Comparison of ENCODE assay signal across 8 mouse cellular contexts in genomic region chr4:126203336-126203895, GRCm38 (mm10). TPM values are rescaled to one million over a fixed set of nuclear protein-coding genes. Genes with fewer than 3 reads are reported as not detected.
DNase-seq lines count a peak whose midpoint lies in the region; ATAC-seq and TF ChIP-seq lines count a peak whose summit lies in the region.

No protein-coding gene starts in this region.

- peaks cover 38% of the 10 kb centered on the region for H3K4me1 ChIP-seq in forebrain, embryonic 15.5 days
- H3K4me1 ChIP-seq in liver, embryonic 15.5 days (replicated peaks) = peaks cover 74% of the 10 kb centered on the region

- WGBS in forebrain, embryonic 15.5 days = 74% methylated on average over 10 of the region's 10 CpGs
- WGBS in liver, embryonic 15.5 days (ENCODE audit: insufficient replicate concordance) = 71% methylated on average over 10 of the region's 10 CpGs

- DNase-seq in gastrocnemius, adult 2 months = no peak
- DNase-seq in gastrocnemius, postnatal 14 days = no peak
- DNase-seq in CD4-positive helper T cell, adult 2 months (ENCODE audit: low read depth, low spot score) = peak; percentile 15
- no peak for DNase-seq in ovary, postnatal 10 days (ENCODE audit: low spot score)
- no peak for DNase-seq in thymus, postnatal 10 days (ENCODE audit: low spot score in 2 of 2)
- no peak for DNase-seq in cerebellum, postnatal 4 days (ENCODE audit: low spot score in 2 of 2)

- H3K4me2 ChIP-seq in forebrain, embryonic 15.5 days (replicated peaks) = peak overlapping the region; percentile 54
- peak overlapping the region; percentile 82 for H3K4me2 ChIP-seq in liver, embryonic 15.5 days

- no peaks in the 10 kb centered on the region for H3K9me3 ChIP-seq in forebrain, embryonic 15.5 days
- H3K9me3 ChIP-seq in liver, embryonic 15.5 days (replicated peaks) = no peaks in the 10 kb centered on the region

- ATAC-seq in forebrain, embryonic 15.5 days (replicated peaks) = no peak
- ATAC-seq in liver, embryonic 15.5 days (ENCODE audit: insufficient read depth) = no peak

- H3K4me3 ChIP-seq in gastrocnemius, adult 2 months = peak overlapping the region; percentile 86
- H3K4me3 ChIP-seq in forebrain, embryonic 15.5 days = peak overlapping the region; percentile 94
- peak overlapping the region; percentile 82 for H3K4me3 ChIP-seq in liver, embryonic 15.5 days (replicated peaks)

- H3K27me3 ChIP-seq in forebrain, embryonic 15.5 days = no peaks in the 10 kb centered on the region
- H3K27me3 ChIP-seq in liver, embryonic 15.5 days = no peaks in the 10 kb centered on the region

- H3K27ac ChIP-seq in gastrocnemius, adult 2 months = peak overlapping the region; percentile 97
- peak overlapping the region; percentile 95 for H3K27ac ChIP-seq in forebrain, embryonic 15.5 days (replicated peaks)
- H3K27ac ChIP-seq in liver, embryonic 15.5 days (replicated peaks) = peak overlapping the region; percentile 95

- intact Hi-C loops in gastrocnemius, adult 2 months (cut with DNase I) = no loop called here
- intact Hi-C loops in gastrocnemius, postnatal 14 days (cut with DNase I; ENCODE audit: low total_unique reads) = no loop called here

- no peak for TF ChIP-seq CTCF in gastrocnemius, adult 2 months (IDR thresholded peaks at IDR 0.05)

- H3K9ac ChIP-seq in forebrain, embryonic 15.5 days (replicated peaks) = peak overlapping the region; percentile 70
- H3K9ac ChIP-seq in liver, embryonic 15.5 days = peak overlapping the region; percentile 63

- H3K36me3 ChIP-seq in forebrain, embryonic 15.5 days = no peaks in the 10 kb centered on the region
- H3K36me3 ChIP-seq in liver, embryonic 15.5 days (replicated peaks) = peaks cover 10% of the 10 kb centered on the region; the same call in 1 of the 2 replicates

RNA-seq across cellular contexts. Expression of gene Thrap3, which starts 0.9 kb away (rescaled TPM):
- 100 to 1,000 TPM; 102 to 108 TPM for total RNA-seq in gastrocnemius, adult 2 months (2021)
- total RNA-seq in gastrocnemius, postnatal 14 days (2021) = 10 to 100 TPM; 92.1 to 99.3 TPM
- polyA plus RNA-seq in forebrain, embryonic 15.5 days (2015; fragmentation: Nextera tagmentation; extraction: Ambion mirVana) = 179 and 185 TPM in 2 replicates
- 79.2 and 82.0 TPM in 2 replicates for polyA plus RNA-seq in liver, embryonic 15.5 days (2015; fragmentation: Nextera tagmentation; extraction: Ambion mirVana)

RNA-seq across cellular contexts. Expression of gene Sh3d21, which starts 40.1 kb away (rescaled TPM):
- total RNA-seq in gastrocnemius, adult 2 months (2021) = 1 to 10 TPM in 1 of 2 experiments, under 1 TPM in 1; 0.97 to 1.2 TPM
- total RNA-seq in gastrocnemius, postnatal 14 days (2021) = 1 to 10 TPM; 1.1 to 1.2 TPM
- 0.86 and 0.88 TPM in 2 replicates for polyA plus RNA-seq in forebrain, embryonic 15.5 days (2015; fragmentation: Nextera tagmentation; extraction: Ambion mirVana)
- 1.4 and 1.6 TPM in 2 replicates for polyA plus RNA-seq in liver, embryonic 15.5 days (2015; fragmentation: Nextera tagmentation; extraction: Ambion mirVana)

RNA-seq across cellular contexts. Expression of gene Map7d1, which starts 52.7 kb away (rescaled TPM):
- total RNA-seq in gastrocnemius, adult 2 months (2021) = 100 to 1,000 TPM; 177 to 199 TPM
- 100 to 1,000 TPM; 165 to 201 TPM for total RNA-seq in gastrocnemius, postnatal 14 days (2021)
- 76.8 and 79.6 TPM in 2 replicates for polyA plus RNA-seq in forebrain, embryonic 15.5 days (2015; fragmentation: Nextera tagmentation; extraction: Ambion mirVana)
- 6.7 and 7.7 TPM in 2 replicates for polyA plus RNA-seq in liver, embryonic 15.5 days (2015; fragmentation: Nextera tagmentation; extraction: Ambion mirVana)

RNA-seq across cellular contexts. Expression of gene Eva1b, which starts 55.9 kb away (rescaled TPM):
- total RNA-seq in gastrocnemius, adult 2 months (2021) = 1 to 10 TPM; 2.9 to 4.4 TPM
- 10 to 100 TPM; 16.2 to 16.6 TPM for total RNA-seq in gastrocnemius, postnatal 14 days (2021)
- polyA plus RNA-seq in forebrain, embryonic 15.5 days (2015; fragmentation: Nextera tagmentation; extraction: Ambion mirVana) = 9.2 and 10.1 TPM in 2 replicates
- polyA plus RNA-seq in liver, embryonic 15.5 days (2015; fragmentation: Nextera tagmentation; extraction: Ambion mirVana) = 12.5 and 14.0 TPM in 2 replicates

RNA-seq across cellular contexts. Expression of gene Trappc3, which starts 58.7 kb away (rescaled TPM):
- total RNA-seq in gastrocnemius, adult 2 months (2021) = 10 to 100 TPM; 18.6 to 24.3 TPM
- 10 to 100 TPM; 22.2 to 24.3 TPM for total RNA-seq in gastrocnemius, postnatal 14 days (2021)
- polyA plus RNA-seq in forebrain, embryonic 15.5 days (2015; fragmentation: Nextera tagmentation; extraction: Ambion mirVana) = 175 and 182 TPM in 2 replicates
- polyA plus RNA-seq in liver, embryonic 15.5 days (2015; fragmentation: Nextera tagmentation; extraction: Ambion mirVana) = 32.1 and 32.6 TPM in 2 replicates
